Comparison of ENCODE assay signal across 8 mouse cellular contexts in the genomic region with DNA sequence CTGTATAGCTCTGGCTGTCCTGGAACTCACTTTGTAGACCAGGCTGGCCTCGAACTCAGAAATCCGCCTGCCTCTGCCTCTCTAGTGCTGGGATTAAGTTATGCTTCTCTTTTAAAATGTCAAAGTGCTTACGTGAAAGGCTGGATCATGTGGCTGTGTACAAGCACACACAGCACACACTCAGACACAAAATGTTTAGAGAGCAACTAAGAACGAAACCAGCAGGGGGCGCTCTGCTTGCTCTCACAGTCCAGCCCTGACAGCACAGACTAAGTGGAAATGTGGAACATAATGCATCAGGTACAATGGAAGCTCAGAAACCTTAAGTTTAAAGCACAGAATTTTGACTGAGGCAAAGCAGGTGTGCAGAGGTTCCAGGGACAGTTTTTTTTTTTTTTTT. TPM values are rescaled to one million over a fixed set of nuclear protein-coding genes. Genes with fewer than 3 reads are reported as not detected.
A peak's percentile ranks its signal among the peaks of the same experiment; 100 is the strongest.
DNase-seq lines count a peak whose midpoint lies in the region; ATAC-seq and TF ChIP-seq lines count a peak whose summit lies in the region.

No protein-coding gene starts in this region.

- peak; percentile 85 for DNase-seq in hindbrain, embryonic 10.5 days (ENCODE audit: low spot score)
- peak; percentile 89 for DNase-seq in cerebellum, adult 9-10 months
- DNase-seq in frontal cortex, postnatal 25 days (ENCODE audit: low spot score in 2 of 2) = peak; percentile 69 to 75
- peak; percentile 82 to 83 for DNase-seq in left cerebral cortex, postnatal 25 days (ENCODE audit: low spot score in 2 of 2)
- DNase-seq in mesoderm, embryonic 11.5 days (ENCODE audit: low read depth, low spot score) = peak; percentile 90
- peak; percentile 84 to 87 for DNase-seq in spleen, adult 2 months (ENCODE audit: low read depth in 1 of 2, low spot score in 2 of 2)

- no peaks in the 10 kb centered on the region for H3K27me3 ChIP-seq in hindbrain, embryonic 10.5 days (ENCODE audit: insufficient read depth, poor library complexity, severe bottlenecking)
- H3K27me3 ChIP-seq in hindbrain, embryonic 13.5 days = no peaks in the 10 kb centered on the region
- H3K27me3 ChIP-seq in intestine, embryonic 16.5 days (replicated peaks; ENCODE audit: control insufficient read depth, insufficient read depth, low read length) = no peaks in the 10 kb centered on the region
- H3K27me3 ChIP-seq in spleen, adult 2 months (ENCODE audit: control insufficient read depth, insufficient read depth, low read length) = no peaks in the 10 kb centered on the region

- WGBS in hindbrain, embryonic 10.5 days = 11% methylated on average over 5 of the region's 5 CpGs
- 6% methylated on average over 5 of the region's 5 CpGs for WGBS in hindbrain, embryonic 13.5 days
- WGBS in intestine, embryonic 16.5 days = 10% methylated on average over 5 of the region's 5 CpGs
- 16% methylated on average over 5 of the region's 5 CpGs for WGBS in spleen, adult 2 months

- no peak overlapping the region for H3K4me2 ChIP-seq in hindbrain, embryonic 13.5 days
- H3K4me2 ChIP-seq in intestine, embryonic 16.5 days (ENCODE audit: low read depth, low read length) = no peak overlapping the region

- no peak for ATAC-seq in hindbrain, embryonic 13.5 days (ENCODE audit: low FRiP score)
- ATAC-seq in intestine, embryonic 16.5 days = peak; percentile 69

- H3K4me1 ChIP-seq in hindbrain, embryonic 10.5 days (replicated peaks) = peaks cover 10% of the 10 kb centered on the region
- peaks cover 16% of the 10 kb centered on the region for H3K4me1 ChIP-seq in hindbrain, embryonic 13.5 days (replicated peaks)
- no peaks in the 10 kb centered on the region for H3K4me1 ChIP-seq in intestine, embryonic 16.5 days (ENCODE audit: control insufficient read depth, insufficient read depth, low read length)
- peaks cover 6% of the 10 kb centered on the region; the same call in 1 of the 2 replicates for H3K4me1 ChIP-seq in spleen, adult 2 months (ENCODE audit: control insufficient read depth, insufficient read depth, insufficient read length)

- no peak overlapping the region for H3K9ac ChIP-seq in hindbrain, embryonic 13.5 days
- no peak overlapping the region for H3K9ac ChIP-seq in intestine, embryonic 16.5 days (ENCODE audit: low read depth, low read length)

- no peak overlapping the region for H3K27ac ChIP-seq in hindbrain, embryonic 10.5 days
- H3K27ac ChIP-seq in hindbrain, embryonic 13.5 days = no peak overlapping the region
- H3K27ac ChIP-seq in intestine, embryonic 16.5 days (ENCODE audit: low read length) = no peak overlapping the region
- no peak overlapping the region for H3K27ac ChIP-seq in spleen, adult 2 months (ENCODE audit: insufficient read depth, low read length)

- no peak for TF ChIP-seq POLR2A in spleen, adult 2 months (IDR thresholded peaks at IDR 0.05; ENCODE audit: low read depth, low read length)

- 0 out of 2 replicates have a peak, but pooled peaks cover 2% of the 10 kb centered on the region for H3K36me3 ChIP-seq in hindbrain, embryonic 10.5 days
- H3K36me3 ChIP-seq in hindbrain, embryonic 13.5 days = no peaks in the 10 kb centered on the region
- H3K36me3 ChIP-seq in intestine, embryonic 16.5 days (ENCODE audit: control insufficient read depth, insufficient read depth, low read length) = no peaks in the 10 kb centered on the region
- no peaks in the 10 kb centered on the region for H3K36me3 ChIP-seq in spleen, adult 2 months (ENCODE audit: control insufficient read depth, insufficient read depth, low read length)

- no peak overlapping the region for H3K4me3 ChIP-seq in hindbrain, embryonic 10.5 days
- H3K4me3 ChIP-seq in hindbrain, embryonic 13.5 days = no peak overlapping the region
- H3K4me3 ChIP-seq in intestine, embryonic 16.5 days (ENCODE audit: low read length) = no peak overlapping the region
- H3K4me3 ChIP-seq in spleen, adult 2 months (ENCODE audit: extremely low read depth, insufficient read depth, insufficient read length) = no peak overlapping the region

- intact Hi-C loops in left cerebral cortex, postnatal 25 days (cut with DNase I) = loop anchor here (5.0 kb wide), 1 partner anchor 55 kb away; a partner anchor contains a TSS

- TF ChIP-seq CTCF in spleen, adult 2 months (IDR thresholded peaks at IDR 0.05; ENCODE audit: extremely low read depth, insufficient read depth, insufficient read length, insufficient replicate concordance) = peak; percentile 75; the same call in 1 of the 2 replicates

- no peaks in the 10 kb centered on the region for H3K9me3 ChIP-seq in hindbrain, embryonic 10.5 days
- no peaks in the 10 kb centered on the region for H3K9me3 ChIP-seq in hindbrain, embryonic 13.5 days
- H3K9me3 ChIP-seq in intestine, embryonic 16.5 days (ENCODE audit: control insufficient read depth, low read length) = no peaks in the 10 kb centered on the region

RNA-seq across cellular contexts. Expression of a gene that starts 2.4 kb away (rescaled TPM):
- 11.5 and 16.2 TPM in 2 replicates for polyA plus RNA-seq in hindbrain, embryonic 10.5 days (2016; fragmentation: Nextera tagmentation; extraction: Ambion mirVana)
- polyA plus RNA-seq in hindbrain, embryonic 13.5 days (2015; fragmentation: Nextera tagmentation; extraction: Ambion mirVana) = 6.1 and 6.3 TPM in 2 replicates
- 4.7 and 5.6 TPM in 2 replicates for polyA plus RNA-seq in intestine, embryonic 16.5 days (2015; fragmentation: Nextera tagmentation; extraction: Ambion mirVana)
- 1 to 10 TPM; 2.7 to 3.3 TPM for total RNA-seq in left cerebral cortex, postnatal 25 days (2021)
- 0.60 and 0.62 TPM in 2 replicates for polyA plus RNA-seq in spleen, adult 2 months (2012; rRNA removed)

RNA-seq across cellular contexts. Expression of a gene that starts 6.1 kb away (rescaled TPM):
- polyA plus RNA-seq in hindbrain, embryonic 10.5 days (2016; fragmentation: Nextera tagmentation; extraction: Ambion mirVana) = 24.5 and 38.0 TPM in 2 replicates
- 12.3 and 13.1 TPM in 2 replicates for polyA plus RNA-seq in hindbrain, embryonic 13.5 days (2015; fragmentation: Nextera tagmentation; extraction: Ambion mirVana)
- 21.8 and 22.9 TPM in 2 replicates for polyA plus RNA-seq in intestine, embryonic 16.5 days (2015; fragmentation: Nextera tagmentation; extraction: Ambion mirVana)
- total RNA-seq in left cerebral cortex, postnatal 25 days (2021) = 10 to 100 TPM; 12.2 to 13.4 TPM
- 49.7 and 52.2 TPM in 2 replicates for polyA plus RNA-seq in spleen, adult 2 months (2012; rRNA removed)

RNA-seq across cellular contexts. Expression of a gene that starts 55.1 kb away (rescaled TPM):
- 33.6 and 34.7 TPM in 2 replicates for polyA plus RNA-seq in hindbrain, embryonic 10.5 days (2016; fragmentation: Nextera tagmentation; extraction: Ambion mirVana)
- 25.8 and 25.9 TPM in 2 replicates for polyA plus RNA-seq in hindbrain, embryonic 13.5 days (2015; fragmentation: Nextera tagmentation; extraction: Ambion mirVana)
- 28.8 and 33.1 TPM in 2 replicates for polyA plus RNA-seq in intestine, embryonic 16.5 days (2015; fragmentation: Nextera tagmentation; extraction: Ambion mirVana)
- 10 to 100 TPM in 1 of 2 experiments, 1 to 10 TPM in 1; 9.4 to 10.0 TPM for total RNA-seq in left cerebral cortex, postnatal 25 days (2021)
- 1.9 and 2.2 TPM in 2 replicates for polyA plus RNA-seq in spleen, adult 2 months (2012; rRNA removed)
